Mouse (Mus musculus): ENCODE data around the gene Igf2.

The Igf2 gene

DNA sequence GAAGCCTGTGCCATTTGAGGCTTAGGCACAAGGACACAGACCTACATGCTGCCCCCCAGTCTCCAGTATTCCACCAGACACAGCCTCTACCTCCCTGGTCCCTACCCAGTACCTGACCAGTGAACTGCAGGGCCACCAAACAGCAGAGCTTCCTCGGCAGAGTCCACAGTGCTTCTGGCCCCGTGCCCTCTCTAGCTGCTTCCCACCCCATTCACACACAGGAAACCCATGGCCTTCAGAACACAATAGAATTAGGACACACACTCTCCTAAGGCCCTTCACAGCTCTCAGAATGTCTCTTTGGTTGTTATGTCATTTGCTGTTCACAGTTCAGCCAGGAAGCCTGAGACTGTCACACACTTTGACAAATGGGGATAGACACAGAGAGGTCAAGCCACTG, at the start of gene Igf2:
Gene Igf2, minus strand, starts transcription at position 158 of the 400 bp plus-strand sequence.
- DNase-seq (ENCODE audit: low read depth, low spot score), result no peak

DNA sequence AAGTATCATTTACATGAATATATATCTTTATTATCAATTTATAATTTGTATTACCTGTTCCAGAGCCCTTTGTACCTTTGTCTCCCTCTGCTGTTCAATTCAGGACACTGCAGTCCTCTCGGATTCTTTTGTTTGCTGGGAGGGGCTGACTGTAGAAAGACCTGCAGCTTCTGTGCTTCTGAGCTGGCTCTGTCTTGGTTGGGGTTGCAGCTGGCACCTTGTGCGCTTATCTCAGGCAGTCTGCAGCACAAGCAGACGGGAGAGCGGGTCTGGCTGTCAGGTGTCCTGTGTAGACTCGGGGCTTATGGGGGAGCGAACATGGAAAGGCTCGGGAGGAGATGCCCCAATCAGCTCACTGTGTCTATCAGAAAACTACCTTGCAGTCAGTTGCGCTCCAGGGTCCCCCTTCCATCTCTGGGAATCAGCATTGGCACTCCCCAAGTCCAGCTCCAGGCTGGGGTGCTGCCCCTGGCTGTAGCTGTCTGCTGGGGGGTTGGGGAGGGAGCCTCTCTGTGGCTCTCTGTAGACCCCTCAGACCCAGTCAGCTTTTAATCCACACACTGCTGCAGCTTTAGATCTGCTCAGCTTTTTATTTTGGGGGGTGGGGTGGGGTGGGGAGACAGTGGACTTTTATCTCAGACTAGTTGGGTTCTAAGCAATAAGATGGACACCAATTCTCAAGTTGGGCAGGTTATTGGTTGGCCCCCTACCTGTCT, 48.3 kb upstream of the Igf2 start:
- DNase-seq (ENCODE audit: low read depth, low spot score), result peak; percentile 44

DNA sequence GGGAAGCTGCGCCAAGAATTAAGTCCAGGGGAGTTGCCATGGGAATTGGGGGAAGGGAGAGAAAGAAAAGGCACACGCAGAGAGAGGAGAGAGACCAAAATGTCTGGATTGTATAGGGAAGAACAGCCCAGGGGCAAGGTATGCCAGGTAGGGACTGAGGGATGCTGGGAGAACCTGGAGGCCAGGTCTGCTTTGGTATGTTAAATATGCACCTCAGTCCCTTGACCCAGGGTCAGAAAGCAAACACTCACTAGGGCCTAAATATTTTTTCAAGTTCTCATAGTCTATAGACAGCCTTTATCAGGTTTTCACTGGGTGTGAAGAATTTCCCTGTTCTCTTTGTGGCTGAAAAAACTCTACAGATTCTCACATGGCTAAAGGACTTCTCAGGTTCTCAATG, 40.3 kb upstream of the Igf2 start:
- no peak for DNase-seq (ENCODE audit: low read depth, low spot score)

- peak; percentile 18 for DNase-seq (ENCODE audit: low read depth, low spot score)
Observed at GRCm38 (mm10) chr7:142699334-142699860, 32.8 kb upstream of the Igf2 start.

DNA sequence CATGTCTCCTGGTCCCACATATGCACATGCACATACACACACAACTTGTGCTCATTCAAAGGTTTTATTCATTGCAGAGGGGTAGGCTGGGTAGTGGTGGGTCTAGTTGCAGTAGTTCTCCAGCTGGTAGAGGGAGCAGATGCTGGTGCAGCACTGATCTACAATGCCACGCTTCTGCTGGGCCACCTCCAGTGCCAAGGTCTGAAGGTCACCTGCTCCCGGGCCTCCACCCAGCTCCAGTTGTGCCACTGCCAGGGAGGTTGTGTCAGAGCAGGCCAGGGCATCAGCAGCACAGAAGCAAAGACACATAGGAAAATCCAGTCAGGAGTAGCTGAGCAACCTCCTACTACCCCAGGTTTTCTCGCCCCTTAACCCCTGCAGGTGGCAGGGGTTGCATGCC, 12.0 kb upstream of the Igf2 start:
- DNase-seq (ENCODE audit: low read depth, low spot score), result no peak

DNA sequence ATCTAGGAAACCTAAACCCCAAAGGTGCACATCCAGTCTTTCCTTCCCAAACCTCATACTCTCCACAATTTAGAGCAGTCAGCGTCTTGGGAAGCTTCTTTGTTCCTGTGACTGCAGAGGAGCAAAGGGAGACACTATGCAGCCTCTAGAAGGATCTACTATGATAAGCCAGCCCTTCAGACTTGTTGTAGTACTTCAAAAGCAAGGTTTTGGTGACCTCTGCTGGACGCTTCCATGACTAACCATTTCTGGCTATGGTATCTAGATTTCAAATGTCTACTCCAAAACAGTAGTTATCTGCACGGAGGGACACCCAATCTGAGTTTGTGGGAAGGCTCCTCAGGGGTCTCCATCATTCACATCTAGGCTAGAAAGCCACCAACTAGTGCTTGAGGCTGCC, 9.0 kb upstream of the Igf2 start:
- DNase-seq (ENCODE audit: low read depth, low spot score), result peak; percentile 88

DNA sequence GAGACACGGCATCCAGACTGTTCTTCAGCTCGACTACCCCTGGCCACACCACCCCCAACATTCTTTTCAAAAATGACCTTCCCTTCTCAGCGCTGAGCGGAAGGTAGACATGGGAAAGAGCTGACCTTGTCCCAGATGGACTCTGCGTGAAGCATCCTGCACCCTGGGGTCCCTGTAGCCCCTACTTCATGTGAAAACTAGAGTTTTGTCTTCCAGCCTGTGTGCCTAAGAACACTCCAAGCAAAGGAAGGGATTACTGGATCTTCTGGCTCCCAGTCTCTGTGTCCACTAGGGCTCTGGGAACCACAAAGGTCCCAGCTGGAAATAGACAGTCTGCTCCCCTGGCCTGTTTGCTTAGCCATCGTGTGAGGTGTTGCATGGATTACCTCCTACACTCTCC, 8.5 kb upstream of the Igf2 start:
- no peak for DNase-seq (ENCODE audit: low read depth, low spot score)

DNA sequence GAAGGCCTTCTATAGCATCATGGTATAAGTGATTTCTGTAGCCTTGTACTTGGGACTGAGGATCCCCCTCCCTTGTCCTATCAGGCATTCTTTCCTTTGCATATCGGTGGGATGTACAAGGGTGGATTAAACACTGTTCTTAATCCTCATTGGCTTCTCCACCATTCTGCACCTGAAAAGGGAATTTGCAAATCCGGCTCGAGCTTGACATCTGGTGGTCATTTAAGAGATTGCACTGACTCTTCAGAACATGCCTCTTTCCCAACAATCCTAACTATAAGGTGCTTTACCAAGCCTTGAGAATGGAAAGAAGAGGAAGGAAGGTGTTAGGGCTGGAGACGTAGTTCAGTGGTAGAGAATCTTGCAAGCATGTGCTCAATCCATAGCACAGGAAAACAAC, 5.5 kb upstream of the Igf2 start:
- peak; percentile 78 for DNase-seq (ENCODE audit: low read depth, low spot score)

GRCm38 (mm10) chr7:142671067-142671466, 4.5 kb upstream of the Igf2 start:
- DNase-seq (ENCODE audit: low read depth, low spot score), result peak; percentile 48

- DNase-seq (ENCODE audit: low read depth, low spot score), result no peak
Observed at GRCm38 (mm10) chr7:142669751-142670625, 3.4 kb upstream of the Igf2 start, which contains the start of gene Gm49394. Gm49394 (minus strand) TSS chr7:142669942.

DNA sequence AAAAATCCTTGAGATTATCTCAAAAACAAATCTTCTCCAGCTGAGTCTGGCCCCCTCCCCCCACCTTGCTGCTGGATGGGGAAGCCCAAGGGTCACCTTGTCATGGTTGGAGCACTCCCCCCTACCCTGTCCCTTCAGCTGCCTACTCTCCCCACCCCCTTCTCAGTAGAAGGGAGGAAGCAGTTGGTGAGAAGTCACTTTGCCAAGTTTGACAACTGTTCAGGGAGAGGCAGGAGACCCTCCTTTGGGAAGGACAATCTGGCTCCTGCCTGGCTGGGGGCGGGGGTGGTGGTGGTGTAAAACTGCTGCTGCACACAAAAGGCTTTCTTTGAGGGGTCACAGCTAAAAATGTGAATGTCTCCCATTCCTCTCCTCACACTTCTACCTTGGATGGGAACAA, 1.7 kb upstream of the Igf2 start:
- no peak for DNase-seq (ENCODE audit: low read depth, low spot score)

DNA sequence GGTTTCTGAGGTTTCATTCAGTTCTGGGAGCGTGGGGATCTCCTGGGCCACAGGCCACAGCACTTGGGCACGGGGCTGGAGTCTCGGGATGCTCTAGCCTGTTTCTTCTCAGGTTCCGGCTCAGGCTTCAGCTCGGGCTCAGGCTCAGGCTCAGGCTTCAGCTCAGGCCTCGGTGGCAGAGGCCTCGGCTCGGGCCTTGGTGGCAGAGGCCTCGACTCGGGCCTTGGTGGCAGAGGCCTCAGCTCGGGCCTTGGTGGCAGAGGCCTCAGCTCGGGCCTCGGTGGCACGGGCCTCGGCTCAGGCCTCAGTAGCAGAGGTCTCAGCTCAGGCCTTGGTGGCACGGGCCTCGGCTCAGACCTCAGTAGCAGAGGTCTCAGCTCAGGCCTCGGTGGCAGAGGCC, 905 bp upstream of the Igf2 start:
- DNase-seq (ENCODE audit: low read depth, low spot score), result no peak

DNA sequence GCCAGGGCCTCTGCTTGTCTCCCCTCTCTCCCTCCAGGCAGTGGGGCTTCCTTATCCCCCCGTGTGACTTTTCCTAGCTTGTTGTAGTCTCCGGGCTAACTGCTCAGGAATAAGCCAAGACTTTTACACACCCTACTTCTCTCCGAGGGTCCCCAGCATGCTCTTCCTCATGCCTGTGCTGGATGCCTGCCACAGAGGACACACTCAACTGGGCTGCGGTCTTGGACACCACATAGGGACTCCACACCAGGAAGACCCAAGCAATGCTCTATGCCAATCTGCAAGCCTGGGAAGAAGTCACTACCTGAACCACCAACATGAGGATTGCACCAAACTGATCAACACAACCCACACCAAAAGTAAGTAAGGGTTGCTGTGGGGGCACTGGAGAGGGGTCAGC, 507 bp downstream of the Igf2 start:
- DNase-seq (ENCODE audit: low read depth, low spot score), result no peak

DNA sequence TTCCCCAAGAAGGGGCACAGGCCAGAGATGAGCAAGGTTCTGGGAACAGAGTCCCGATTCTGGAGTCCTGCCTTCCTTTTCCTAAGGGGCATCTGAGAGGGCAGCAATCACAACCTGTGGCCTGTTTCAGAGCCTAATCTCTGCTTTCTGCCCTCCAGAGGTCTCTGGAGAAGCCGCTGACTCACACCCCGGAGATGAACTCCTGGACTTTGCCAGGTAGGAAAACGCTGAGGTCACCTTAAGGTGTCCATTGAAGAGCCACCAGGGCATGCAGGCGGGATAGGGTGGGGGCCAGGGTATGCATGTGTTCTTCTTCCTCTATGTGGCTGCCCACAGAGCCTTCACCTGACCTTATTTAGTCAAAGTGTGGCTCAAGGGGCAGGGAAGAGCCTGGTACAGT, 1.3 kb downstream of the Igf2 start:
- DNase-seq (ENCODE audit: low read depth, low spot score), result no peak

DNA sequence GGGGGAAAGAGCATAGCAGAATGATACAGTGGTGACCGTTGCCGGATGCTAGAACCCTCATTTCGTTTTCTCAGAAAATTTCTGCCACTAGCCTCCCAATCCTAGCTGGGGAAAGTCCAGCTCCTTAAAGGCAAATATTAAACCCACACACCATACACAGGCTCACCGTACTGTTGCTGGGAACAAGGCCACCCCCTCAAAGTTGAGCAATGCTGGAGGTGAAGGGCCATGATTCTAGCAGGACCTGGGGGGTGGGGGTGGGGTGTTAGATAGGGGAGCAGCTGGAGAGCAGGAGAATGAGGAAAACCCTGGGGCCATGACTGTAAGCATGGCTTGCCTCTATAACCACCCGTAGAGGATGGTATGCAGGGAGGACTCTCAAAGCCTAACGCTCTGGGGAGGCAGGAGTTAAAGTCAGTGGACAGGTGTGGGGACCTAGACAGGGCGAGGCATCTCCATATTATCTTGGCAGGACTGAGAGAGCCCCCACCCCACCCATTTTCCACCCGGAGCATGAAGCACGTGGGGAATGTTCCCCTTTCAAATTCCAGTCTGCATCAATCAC, 2.1 kb downstream of the Igf2 start:
- DNase-seq (ENCODE audit: low read depth, low spot score), result no peak

DNA sequence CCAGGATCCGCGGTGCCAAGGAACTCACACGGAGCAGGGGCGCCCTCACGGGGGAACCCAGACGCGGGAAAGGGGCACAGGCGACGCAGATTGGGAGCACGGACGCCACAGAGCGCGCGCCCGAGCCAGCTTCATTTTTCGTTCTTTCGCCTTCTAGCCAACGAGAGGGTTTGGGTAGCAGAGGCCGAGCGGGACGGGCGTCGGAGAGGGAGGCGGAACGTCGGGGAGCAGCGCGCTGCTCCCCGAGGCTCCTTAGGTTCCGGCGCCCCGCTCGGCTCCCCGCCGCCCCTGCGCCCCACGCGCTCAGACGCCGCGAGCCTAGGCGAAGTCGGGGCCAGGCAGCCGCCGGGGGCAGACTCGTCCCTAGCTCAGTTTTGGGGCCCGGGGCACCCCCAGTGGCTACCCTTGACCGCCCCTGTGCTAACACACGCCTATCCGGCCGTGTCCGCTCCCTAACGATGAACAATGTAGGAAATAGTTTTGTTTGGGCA, 2.6 kb downstream of the Igf2 start:
- no peak for DNase-seq (ENCODE audit: low read depth, low spot score)

- DNase-seq (ENCODE audit: low read depth, low spot score), result no peak
Observed at GRCm38 (mm10) chr7:142663151-142663550, 3.5 kb downstream of the Igf2 start.

- no peak for DNase-seq (ENCODE audit: low read depth, low spot score)
Observed at GRCm38 (mm10) chr7:142661811-142662210, 4.8 kb downstream of the Igf2 start.

DNA sequence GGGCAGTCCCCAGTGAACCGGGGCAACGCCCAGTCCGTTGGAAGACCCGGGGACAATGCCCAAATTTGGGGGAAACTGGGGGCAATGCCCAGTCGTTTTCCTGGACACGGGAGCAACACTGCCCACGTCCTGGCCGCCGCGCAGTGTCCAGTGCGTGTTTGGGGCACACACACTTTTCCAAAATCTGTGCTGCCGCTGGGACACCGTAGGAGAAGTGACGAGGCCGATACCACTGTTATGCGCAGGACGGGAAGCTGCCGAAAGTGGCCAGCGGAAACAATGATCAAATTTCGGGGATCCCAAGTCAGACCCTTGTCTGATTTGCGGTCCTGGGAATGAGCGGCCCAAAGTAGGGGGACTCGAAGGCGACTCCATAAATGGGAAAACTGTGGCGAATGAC, 5.6 kb downstream of the Igf2 start:
- no peak for DNase-seq (ENCODE audit: low read depth, low spot score)

- no peak for DNase-seq (ENCODE audit: low read depth, low spot score)
Observed at GRCm38 (mm10) chr7:142660651-142660945, 6.0 kb downstream of the Igf2 start.

DNA sequence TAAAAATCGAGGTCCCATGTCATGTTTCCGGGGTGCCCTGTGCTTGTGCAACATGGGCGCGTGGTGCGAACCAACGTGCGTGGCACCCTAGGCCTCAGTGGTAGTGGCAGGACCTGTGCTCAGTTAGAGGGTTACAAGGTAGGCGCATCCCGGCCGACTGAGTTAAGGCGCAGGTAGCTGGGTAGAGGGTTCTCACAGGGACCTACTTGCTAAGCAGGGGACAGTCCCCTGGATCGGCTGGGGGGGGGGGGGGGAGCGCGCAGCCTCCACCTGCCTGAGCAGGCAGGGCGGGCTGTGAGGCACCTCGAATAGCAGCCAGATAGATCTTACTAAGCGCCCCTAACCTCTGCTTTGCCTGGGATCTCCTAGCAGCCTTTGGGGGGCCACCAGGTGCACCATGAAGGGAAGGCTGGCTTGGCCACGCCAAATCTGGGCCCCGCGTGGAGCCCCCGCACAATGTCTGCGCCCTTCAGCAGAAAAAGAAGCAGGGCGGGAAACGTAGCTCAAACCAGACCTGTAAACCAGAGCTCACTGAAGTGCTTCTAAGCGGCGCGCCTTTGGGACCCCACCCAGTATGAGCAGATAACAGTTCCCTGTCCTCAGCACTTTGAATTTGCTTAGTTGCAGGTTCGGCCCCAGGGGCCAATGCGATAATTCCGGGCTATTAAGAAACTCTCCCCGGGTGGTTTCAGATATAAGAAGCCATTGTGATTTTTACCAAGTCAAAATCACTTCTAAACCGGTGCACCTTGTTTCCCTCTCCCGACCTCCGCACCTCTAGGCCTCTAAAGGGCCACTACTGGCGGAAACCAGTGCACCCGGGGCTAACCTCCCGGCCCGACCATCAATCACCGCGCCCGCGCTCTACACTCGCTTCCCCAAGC, 6.6 kb downstream of the Igf2 start:
- no peak for DNase-seq (ENCODE audit: low read depth, low spot score)
